Mouse (Mus musculus): Measurements from ENCODE around the gene Kdm6b.

- TF ChIP-seq POLR2AphosphoS5 (IDR thresholded peaks at IDR 0.05; ENCODE audit: insufficient replicate concordance, low read depth, low read length) (no peak), CTCF (IDR thresholded peaks at IDR 0.05; ENCODE audit: low read depth, low read length) (no peak), TAL1 (conservative IDR thresholded peaks at IDR 0.05; ENCODE audit: low read depth, low read length) (no peak), GATA1 (IDR thresholded peaks at IDR 0.05; ENCODE audit: borderline replicate concordance, low read length) (no peak)
Observed at GRCm38 (mm10) chr11:69416509-69416908, 3.0 kb upstream of the Kdm6b start.
